Mouse (Mus musculus) cerebellum, adult 11 months (tissue): Measurements from ENCODE around the gene Bglap.
"Not testable (repeated sequence)": the region's sequence is repeated elsewhere in the genome, so short reads cannot be mapped to it uniquely, and the experiment has no call there.

Source experiments
- DNase-seq: peaks from one replicate; pipeline ENCODE4 v3.0.0; 2022

The Bglap gene

GRCm38 (mm10) chr3:88393776-88394375 lies 9.6 kb upstream of the Bglap start:
- DNase-seq = no peak

- DNase-seq = not testable (repeated sequence)
Measured at GRCm38 (mm10) chr3:88382383-88382782, 1.9 kb downstream of the Bglap start.

- DNase-seq = not testable (repeated sequence)
Measured at GRCm38 (mm10) chr3:88381389-88382315, 2.6 kb downstream of the Bglap start.

- not testable (repeated sequence) for DNase-seq
Measured at GRCm38 (mm10) chr3:88378599-88378998, 5.7 kb downstream of the Bglap start, which contains the start of gene Bglap2. Gene Bglap2, minus strand, starts transcription at chr3:88378699.

- DNase-seq = not testable (repeated sequence)
Measured at GRCm38 (mm10) chr3:88376644-88377043, 7.6 kb downstream of the Bglap start.

- not testable (repeated sequence) for DNase-seq
Measured at GRCm38 (mm10) chr3:88375750-88376626, 8.3 kb downstream of the Bglap start.

- DNase-seq = not testable (repeated sequence)
Measured at GRCm38 (mm10) chr3:88372643-88373042, 11.6 kb downstream of the Bglap start, which contains the start of gene Bglap3. Gene Bglap3, minus strand, starts transcription at chr3:88372743.

GRCm38 (mm10) chr3:88368511-88368910 lies 15.8 kb downstream of the Bglap start:
- not testable (repeated sequence) for DNase-seq

GRCm38 (mm10) chr3:88367517-88367916 lies 16.7 kb downstream of the Bglap start:
- DNase-seq = not testable (repeated sequence)

- not testable (repeated sequence) for DNase-seq
Measured at GRCm38 (mm10) chr3:88366830-88367428, 17.3 kb downstream of the Bglap start.

GRCm38 (mm10) chr3:88365705-88366361 lies 18.4 kb downstream of the Bglap start:
- no peak for DNase-seq

GRCm38 (mm10) chr3:88364337-88364736 lies 19.9 kb downstream of the Bglap start, which contains the start of gene Paqr6:
Gene Paqr6, plus strand, starts transcription at chr3:88364584.
- no peak for DNase-seq

GRCm38 (mm10) chr3:88363700-88364099 lies 20.6 kb downstream of the Bglap start:
- peak; percentile 30 for DNase-seq

GRCm38 (mm10) chr3:88361612-88362313 lies 22.5 kb downstream of the Bglap start:
- DNase-seq = no peak

GRCm38 (mm10) chr3:88361096-88361495 lies 23.2 kb downstream of the Bglap start:
- DNase-seq = no peak

- no peak for DNase-seq
Measured at GRCm38 (mm10) chr3:88359989-88360388, 24.3 kb downstream of the Bglap start.

GRCm38 (mm10) chr3:88359584-88359983 lies 24.7 kb downstream of the Bglap start:
- DNase-seq = no peak

GRCm38 (mm10) chr3:88354396-88355165 lies 29.7 kb downstream of the Bglap start:
- DNase-seq = no peak

- DNase-seq = peak; percentile 64
Measured at GRCm38 (mm10) chr3:88352907-88353306, 31.4 kb downstream of the Bglap start.

- DNase-seq = no peak
Measured at GRCm38 (mm10) chr3:88350732-88351131, 33.5 kb downstream of the Bglap start.
